Mouse (Mus musculus) midbrain, embryonic 13.5 days (tissue): ENCODE measurements around the gene Cyb5b. TPM values are rescaled to one million over a fixed set of nuclear protein-coding genes. Genes with fewer than 3 reads are reported as not detected.

ENCODE experiments used
- ATAC-seq: fragments of 200-750 bp; cut with Nextera tagmentation; 2 replicates; pipeline ENCODE4 v1.8.0; 2017; ENCODE audit warnings: mild to moderate bottlenecking, moderate TSS enrichment, moderate library complexity
- H3K27ac ChIP-seq: fragments of 300-500 bp; sonication (generic); 2 replicates; pipeline ENCODE4 v1.5.1; 2015; ENCODE audit warnings: inconsistent platforms, mild to moderate bottlenecking, moderate library complexity
- H3K27me3 ChIP-seq: fragments of 300-500 bp; sonication (generic); 2 replicates; pipeline ENCODE4 v1.6.1; 2015; ENCODE audit warnings: mild to moderate bottlenecking, inconsistent platforms
- H3K36me3 ChIP-seq: fragments of 300-500 bp; sonication (generic); 2 replicates; pipeline ENCODE4 v1.6.1; 2015; ENCODE audit warnings: mild to moderate bottlenecking, inconsistent platforms
- H3K4me1 ChIP-seq: fragments of 300-500 bp; sonication (generic); replicated peaks from 2 replicates; pipeline ENCODE4 v1.6.1; 2015; ENCODE audit warnings: inconsistent platforms
- H3K4me2 ChIP-seq: fragments of 300-500 bp; sonication (generic); replicated peaks from 2 replicates; pipeline ENCODE4 v1.6.1; 2015; ENCODE audit warnings: moderate library complexity, mild to moderate bottlenecking, inconsistent platforms
- H3K4me3 ChIP-seq: fragments of 300-500 bp; sonication (generic); replicated peaks from 2 replicates; pipeline ENCODE4 v1.5.1; 2015; ENCODE audit warnings: mild to moderate bottlenecking, inconsistent platforms
- H3K9ac ChIP-seq: fragments of 300-500 bp; sonication (generic); replicated peaks from 2 replicates; pipeline ENCODE4 v1.6.1; 2015; ENCODE audit warnings: mild to moderate bottlenecking, inconsistent platforms
- H3K9me3 ChIP-seq: fragments of 300-500 bp; sonication (generic); 2 replicates; pipeline ENCODE4 v1.6.1; 2016; ENCODE audit warnings: mild to moderate bottlenecking, inconsistent platforms
- WGBS: fragments of 180-500 bp; shearing (Covaris S2); methylation state at CpG from one replicate; pipeline ENCODE4 v1.1.7; 2015; 5-methylcytosine and 5-hydroxymethylcytosine counted together
- polyA plus RNA-seq: library from polyadenylated mRNA; unstranded; fragments of >200 nt; fragmentation: Nextera tagmentation; extraction: Ambion mirVana; gene quantifications from 2 replicates; pipeline ENCODE4 v1.2.1, GENCODE M21; 2015

The Cyb5b gene
- polyA plus RNA-seq, 1 experiment from 2014 or later = 114 TPM

GRCm38 (mm10) chr8:107153326-107154210, 3.1 kb downstream of the Cyb5b start:
- no peaks in the 10 kb centered on the region for H3K27me3 ChIP-seq
- peaks cover 46% of the 10 kb centered on the region for H3K36me3 ChIP-seq
- H3K4me1 ChIP-seq = peaks cover 17% of the 10 kb centered on the region
- no peak for ATAC-seq
- H3K9me3 ChIP-seq = no peaks in the 10 kb centered on the region
- H3K4me3 ChIP-seq = no peak overlapping the region
- H3K9ac ChIP-seq = no peak overlapping the region
- no peak overlapping the region for H3K27ac ChIP-seq
- no peak overlapping the region for H3K4me2 ChIP-seq
- 94% methylated on average over 14 of the region's 14 CpGs for WGBS

GRCm38 (mm10) chr8:107156816-107157215, 6.4 kb downstream of the Cyb5b start:
- H3K27me3 ChIP-seq = no peaks in the 10 kb centered on the region
- no peaks in the 10 kb centered on the region for H3K9me3 ChIP-seq
- no peak for ATAC-seq
- peaks cover 50% of the 10 kb centered on the region for H3K36me3 ChIP-seq
- peaks cover 6% of the 10 kb centered on the region; the same call in 1 of the 2 replicates for H3K4me1 ChIP-seq
- no peak overlapping the region for H3K4me2 ChIP-seq
- no peak overlapping the region for H3K9ac ChIP-seq
- H3K4me3 ChIP-seq = no peak overlapping the region
- H3K27ac ChIP-seq = no peak overlapping the region

GRCm38 (mm10) chr8:107157836-107158235, 7.4 kb downstream of the Cyb5b start:
- Histone ChIP-seq H3K4me1 (peaks cover 6% of the 10 kb centered on the region; the same call in 1 of the 2 replicates), H3K4me2 (no peak overlapping the region), H3K4me3 (no peak overlapping the region), H3K9me3 (no peaks in the 10 kb centered on the region), H3K36me3 (peaks cover 52% of the 10 kb centered on the region), H3K9ac (no peak overlapping the region), H3K27me3 (no peaks in the 10 kb centered on the region), H3K27ac (no peak overlapping the region)
- ATAC-seq = no peak
- 91% methylated on average over 1 of the region's 1 CpGs for WGBS

- ATAC-seq = no peak
- no peaks in the 10 kb centered on the region for H3K9me3 ChIP-seq
- H3K4me3 ChIP-seq = no peak overlapping the region
- no peak overlapping the region for H3K4me2 ChIP-seq
- H3K36me3 ChIP-seq = peaks cover 53% of the 10 kb centered on the region
- peaks cover 6% of the 10 kb centered on the region; the same call in 1 of the 2 replicates for H3K4me1 ChIP-seq
- H3K27ac ChIP-seq = no peak overlapping the region
- no peak overlapping the region for H3K9ac ChIP-seq
- no peaks in the 10 kb centered on the region for H3K27me3 ChIP-seq
Observed at GRCm38 (mm10) chr8:107158890-107159289, 8.4 kb downstream of the Cyb5b start.

GRCm38 (mm10) chr8:107164251-107164773, 13.9 kb downstream of the Cyb5b start:
- 91% methylated on average over 7 of the region's 7 CpGs for WGBS
- H3K4me1 ChIP-seq = no peaks in the 10 kb centered on the region
- H3K27me3 ChIP-seq = no peaks in the 10 kb centered on the region
- peaks cover 49% of the 10 kb centered on the region for H3K36me3 ChIP-seq
- no peak for ATAC-seq
- no peak overlapping the region for H3K4me2 ChIP-seq
- H3K27ac ChIP-seq = no peak overlapping the region
- H3K4me3 ChIP-seq = no peak overlapping the region
- no peaks in the 10 kb centered on the region for H3K9me3 ChIP-seq
- H3K9ac ChIP-seq = no peak overlapping the region

- WGBS = 96% methylated on average over 9 of the region's 9 CpGs
- no peaks in the 10 kb centered on the region for H3K9me3 ChIP-seq
- H3K27me3 ChIP-seq = no peaks in the 10 kb centered on the region
- no peak overlapping the region for H3K4me3 ChIP-seq
- H3K36me3 ChIP-seq = peaks cover 62% of the 10 kb centered on the region
- no peak overlapping the region for H3K4me2 ChIP-seq
- H3K27ac ChIP-seq = no peak overlapping the region
- no peaks in the 10 kb centered on the region for H3K4me1 ChIP-seq
- no peak overlapping the region for H3K9ac ChIP-seq
- no peak for ATAC-seq
Observed at GRCm38 (mm10) chr8:107165745-107166144, 15.3 kb downstream of the Cyb5b start.

- peaks cover 68% of the 10 kb centered on the region for H3K36me3 ChIP-seq
- no peak overlapping the region for H3K9ac ChIP-seq
- H3K27ac ChIP-seq = no peak overlapping the region
- no peaks in the 10 kb centered on the region for H3K27me3 ChIP-seq
- WGBS = 90% methylated on average over 5 of the region's 5 CpGs
- no peak for ATAC-seq
- H3K4me2 ChIP-seq = no peak overlapping the region
- no peaks in the 10 kb centered on the region for H3K9me3 ChIP-seq
- H3K4me3 ChIP-seq = no peak overlapping the region
- H3K4me1 ChIP-seq = no peaks in the 10 kb centered on the region
Observed at GRCm38 (mm10) chr8:107167848-107168247, 17.4 kb downstream of the Cyb5b start.

- no peak for ATAC-seq
- Histone ChIP-seq H3K27ac (no peak overlapping the region), H3K36me3 (peaks cover 75% of the 10 kb centered on the region)
Observed at GRCm38 (mm10) chr8:107172152-107172551, 21.7 kb downstream of the Cyb5b start.

GRCm38 (mm10) chr8:107172969-107173645, 22.7 kb downstream of the Cyb5b start:
- Histone ChIP-seq H3K9me3 (0 out of 2 replicates have a peak, but pooled peaks cover under 1% of the 10 kb centered on the region), H3K4me3 (no peak overlapping the region), H3K36me3 (peaks cover 79% of the 10 kb centered on the region), H3K27me3 (no peaks in the 10 kb centered on the region), H3K4me1 (no peaks in the 10 kb centered on the region), H3K27ac (no peak overlapping the region), H3K4me2 (no peak overlapping the region), H3K9ac (no peak overlapping the region)
- no peak for ATAC-seq
- 84% methylated on average over 9 of the region's 9 CpGs for WGBS

More at GRCm38 (mm10) chr8:107172152-107172551, 21.7 kb downstream of the Cyb5b start:
- WGBS = 69% methylated on average over 8 of the region's 8 CpGs
- Histone ChIP-seq H3K9ac (no peak overlapping the region), H3K4me1 (no peaks in the 10 kb centered on the region), H3K27me3 (no peaks in the 10 kb centered on the region), H3K4me2 (no peak overlapping the region), H3K9me3 (no peaks in the 10 kb centered on the region), H3K4me3 (no peak overlapping the region)

- H3K4me3 ChIP-seq = no peak overlapping the region
- no peak for ATAC-seq
- H3K9me3 ChIP-seq = peaks cover 4% of the 10 kb centered on the region; the same call in 1 of the 2 replicates
- WGBS = 96% methylated on average over 6 of the region's 6 CpGs
- no peak overlapping the region for H3K9ac ChIP-seq
- peaks cover 86% of the 10 kb centered on the region for H3K36me3 ChIP-seq
- no peaks in the 10 kb centered on the region for H3K27me3 ChIP-seq
- no peak overlapping the region for H3K4me2 ChIP-seq
- no peaks in the 10 kb centered on the region for H3K4me1 ChIP-seq
- H3K27ac ChIP-seq = no peak overlapping the region
Observed at GRCm38 (mm10) chr8:107181122-107181521, 30.7 kb downstream of the Cyb5b start.

- H3K4me3 ChIP-seq = no peak overlapping the region
- no peaks in the 10 kb centered on the region for H3K9me3 ChIP-seq
- H3K4me2 ChIP-seq = no peak overlapping the region
- H3K9ac ChIP-seq = no peak overlapping the region
- H3K36me3 ChIP-seq = peaks cover 61% of the 10 kb centered on the region
- H3K4me1 ChIP-seq = no peaks in the 10 kb centered on the region
- no peak for ATAC-seq
- no peaks in the 10 kb centered on the region for H3K27me3 ChIP-seq
- WGBS = 93% methylated on average over 3 of the region's 3 CpGs
- no peak overlapping the region for H3K27ac ChIP-seq
Observed at GRCm38 (mm10) chr8:107184996-107185395, 34.6 kb downstream of the Cyb5b start.
